Comparison of ENCODE assay signal across 14 mouse cellular contexts in the genomic region with DNA sequence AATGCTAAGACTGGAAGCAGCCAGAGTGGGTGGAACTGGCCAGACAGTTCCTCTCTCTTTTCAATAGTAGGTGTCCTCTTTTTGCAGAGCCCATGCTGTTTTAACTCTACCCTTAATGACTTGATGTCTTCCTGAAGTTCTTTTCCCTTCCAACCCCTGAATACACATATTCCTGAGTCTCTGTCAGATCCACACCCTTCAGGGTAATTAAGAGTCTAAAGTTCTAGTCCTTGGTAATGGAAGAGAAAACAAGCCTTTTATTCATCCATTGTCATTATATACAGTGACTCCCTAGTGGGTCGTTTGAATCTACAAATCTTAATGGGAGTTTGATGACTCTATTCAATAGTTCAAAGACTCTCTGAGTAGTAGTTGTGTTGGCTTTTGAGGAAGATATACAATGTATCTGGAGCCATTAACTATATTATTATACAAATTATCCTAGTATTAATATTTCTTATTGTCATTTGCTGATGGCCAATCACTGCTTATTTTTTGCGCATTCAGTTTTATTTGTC.
"Had no signal": no experiment of that assay in that cellular context is flagged by ENCODE, and none has a peak within 500 bp of the region (broad histone marks: within the 10 kb centered on the region; RNA-seq: fewer than 3 reads in every experiment).

No protein-coding gene starts in this region.

- DNase-seq: liver, postnatal 0 days; lung, embryonic 14.5 days; lung, postnatal 10 days; lung, postnatal 4 days; right cerebral cortex, postnatal 14 days; thymus, adult 2 months; thymus, postnatal 25 days; thymus, postnatal 4 days had no signal

- H3K4me1 ChIP-seq: megakaryocyte, embryonic 14.5 days; midbrain, embryonic 13.5 days; midbrain, embryonic 15.5 days; neural tube, embryonic 12.5 days; stomach, embryonic 15.5 days had no signal

- H3K9me3 ChIP-seq: midbrain, embryonic 13.5 days; midbrain, embryonic 15.5 days; neural tube, embryonic 12.5 days; stomach, embryonic 15.5 days had no signal

- H3K4me3 ChIP-seq: megakaryocyte, embryonic 14.5 days; midbrain, embryonic 13.5 days; midbrain, embryonic 15.5 days; neural tube, embryonic 12.5 days; stomach, embryonic 15.5 days had no signal

- H3K9ac ChIP-seq: liver, postnatal 0 days; lung, embryonic 14.5 days; midbrain, embryonic 13.5 days; midbrain, embryonic 15.5 days; neural tube, embryonic 12.5 days; stomach, embryonic 15.5 days had no signal

- H3K36me3 ChIP-seq: midbrain, embryonic 13.5 days; midbrain, embryonic 15.5 days; neural tube, embryonic 12.5 days; stomach, embryonic 15.5 days had no signal

- H3K27ac ChIP-seq: midbrain, embryonic 13.5 days; midbrain, embryonic 15.5 days; neural tube, embryonic 12.5 days; stomach, embryonic 15.5 days; stomach, postnatal 0 days had no signal
